Mouse (Mus musculus) spleen, embryonic (tissue): ENCODE data around the gene Ftsj3.
"Not testable (repeated sequence)": the region's sequence is repeated elsewhere in the genome, so short reads cannot be mapped to it uniquely, and the experiment has no call there.

Experiments used
- CTCF ChIA-PET: fragments of 350-600 bp; sonication (Branson Sonifier 250); formaldehyde crosslinking; loops from one replicate; lab custom pipeline; 2022; lab: Charles Lee

Ftsj3 gene

DNA sequence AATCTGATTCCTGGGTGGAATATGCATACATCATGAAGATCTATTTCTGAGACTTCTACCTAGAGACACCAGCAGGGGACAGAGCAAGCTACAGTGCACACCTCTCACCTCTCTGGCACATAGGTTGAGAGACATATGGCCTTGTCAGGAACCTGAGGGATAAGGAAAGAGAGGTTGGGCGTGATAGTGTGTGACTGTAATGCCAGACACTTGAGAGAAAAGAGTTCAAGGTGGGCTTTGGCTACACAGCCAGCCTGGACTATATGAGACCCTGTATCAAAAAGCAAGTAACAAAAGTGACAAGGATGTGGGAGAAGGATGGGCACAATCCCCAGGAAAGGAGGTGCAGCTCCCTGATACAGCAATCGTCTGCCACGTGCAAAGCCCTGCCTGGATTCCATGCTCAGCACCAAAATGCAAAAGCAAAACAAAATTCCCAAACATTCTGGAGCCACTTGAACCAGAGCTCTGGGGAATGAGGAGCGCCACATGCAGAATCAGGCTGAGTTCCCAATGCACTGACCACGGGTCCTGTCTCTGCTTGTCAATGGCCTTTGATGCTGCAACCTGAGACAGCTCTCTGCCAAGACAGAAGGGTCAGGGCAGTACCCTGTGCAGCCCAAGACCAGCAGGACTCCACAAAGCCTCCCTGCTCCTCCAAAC is 15.4 kb upstream of the Ftsj3 start:
- CTCF ChIA-PET: interaction anchor here (0.7 kb wide), 1 partner anchor 13 kb away, joined by 3 read pairs; no protein-coding TSS in a partner anchor

DNA sequence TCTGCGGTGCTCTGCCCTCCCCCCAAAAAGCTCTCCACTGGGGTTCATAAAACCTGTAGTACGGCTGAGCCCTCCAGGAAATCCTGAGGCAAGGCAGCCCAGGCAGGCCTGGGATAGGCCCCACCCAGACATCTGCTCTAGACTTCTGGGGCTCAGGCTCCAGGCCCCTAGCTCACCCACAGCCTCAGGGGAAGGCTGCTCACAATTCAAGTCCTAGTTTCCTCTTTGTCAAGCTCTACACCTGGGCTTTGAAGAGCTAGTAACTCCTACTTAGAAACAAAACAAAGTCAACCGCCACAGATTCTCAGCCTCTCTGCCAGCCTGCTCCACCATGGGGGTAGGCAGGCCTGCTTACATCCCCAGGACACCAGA is 13.2 kb upstream of the Ftsj3 start:
- CTCF ChIA-PET: no interaction called here

DNA sequence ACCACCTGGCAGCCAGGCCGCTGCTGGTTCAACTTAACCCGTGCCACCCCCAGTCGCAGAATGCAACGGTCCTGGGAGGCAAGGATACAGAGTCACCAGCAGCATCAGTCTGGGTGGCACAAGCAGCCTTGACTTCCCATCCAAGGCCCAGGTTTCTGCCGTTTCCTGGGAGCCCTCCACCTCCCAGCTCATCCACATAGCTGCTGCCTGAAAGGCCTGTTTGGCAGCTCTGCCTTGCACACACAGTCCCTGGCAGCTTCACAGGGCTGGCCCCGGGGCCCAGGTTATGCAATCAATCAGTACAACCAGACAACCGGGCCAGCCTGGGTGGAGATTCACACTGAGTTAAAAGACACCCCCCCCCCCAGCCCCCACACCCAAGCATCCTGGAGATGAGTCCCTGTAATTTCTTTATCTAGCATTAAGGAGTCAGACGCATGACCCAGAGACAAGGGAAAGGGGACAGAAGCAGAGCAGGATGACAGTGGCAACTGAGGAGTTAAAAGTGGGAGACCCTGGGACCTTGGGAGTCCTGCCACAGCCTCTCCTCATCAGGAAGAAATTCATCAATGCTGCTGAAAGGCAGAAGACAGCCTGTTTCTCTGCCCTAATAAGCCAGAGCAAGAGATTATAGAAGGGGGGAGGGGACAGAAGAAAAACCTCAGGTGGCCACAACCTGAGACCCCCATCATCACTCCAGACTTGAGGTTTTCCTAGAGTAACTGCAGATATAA is 12.6 kb upstream of the Ftsj3 start:
- CTCF ChIA-PET: interaction anchor here (0.6 to 0.7 kb wide), 3 partner anchors 31 to 75 kb away, joined by 4 to 8 read pairs (median 4); no protein-coding TSS in a partner anchor

DNA sequence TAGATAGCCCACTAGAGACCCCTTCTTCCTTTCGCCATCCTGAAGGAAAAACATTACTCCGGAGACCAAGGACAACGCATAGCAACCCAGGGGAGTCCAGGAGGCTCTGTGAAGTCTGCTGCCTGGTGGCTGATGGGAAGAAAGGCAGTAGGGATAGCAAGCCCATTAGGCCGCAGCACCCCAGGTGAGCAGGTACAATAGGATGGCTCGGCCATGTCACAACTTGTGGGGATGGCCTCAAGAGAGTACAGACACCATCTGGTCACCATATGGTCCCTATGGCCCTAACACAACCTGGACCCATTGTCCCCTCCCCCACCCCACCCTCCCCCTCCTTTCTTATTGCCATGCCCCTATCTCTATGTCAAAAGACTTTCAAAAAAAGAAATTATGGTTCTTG is 12.0 kb upstream of the Ftsj3 start:
- CTCF ChIA-PET: interaction anchor here (0.6 to 0.7 kb wide), 2 partner anchors 31 to 75 kb away, joined by 4 to 8 read pairs; no protein-coding TSS in a partner anchor

DNA sequence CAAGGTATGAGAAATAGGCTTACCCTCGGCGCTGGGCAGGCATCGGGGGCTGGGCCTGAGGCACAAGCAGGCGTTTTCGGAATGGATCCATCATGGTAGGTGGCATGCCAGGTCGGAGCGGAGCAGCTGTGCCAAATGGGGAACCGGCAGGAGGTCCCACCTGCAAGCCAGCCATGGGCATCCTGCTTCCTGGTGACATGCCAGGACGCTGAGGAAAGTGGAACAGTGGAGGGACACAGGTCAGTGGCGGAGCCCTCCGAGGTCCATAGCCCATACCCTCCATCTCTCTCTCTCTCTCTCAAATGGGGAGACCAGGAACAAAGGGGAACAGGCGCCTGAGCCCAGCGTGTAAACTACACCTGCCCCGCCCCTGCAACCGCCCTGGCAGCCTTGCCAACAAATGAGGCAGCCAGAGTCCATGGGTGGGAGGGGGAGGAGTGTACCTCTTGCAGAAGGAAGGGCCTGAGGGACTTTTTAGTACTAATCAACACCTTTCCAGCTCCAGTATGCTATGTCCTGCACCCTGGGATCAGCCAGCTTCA is 11.5 kb upstream of the Ftsj3 start:
- CTCF ChIA-PET: no interaction called here

DNA sequence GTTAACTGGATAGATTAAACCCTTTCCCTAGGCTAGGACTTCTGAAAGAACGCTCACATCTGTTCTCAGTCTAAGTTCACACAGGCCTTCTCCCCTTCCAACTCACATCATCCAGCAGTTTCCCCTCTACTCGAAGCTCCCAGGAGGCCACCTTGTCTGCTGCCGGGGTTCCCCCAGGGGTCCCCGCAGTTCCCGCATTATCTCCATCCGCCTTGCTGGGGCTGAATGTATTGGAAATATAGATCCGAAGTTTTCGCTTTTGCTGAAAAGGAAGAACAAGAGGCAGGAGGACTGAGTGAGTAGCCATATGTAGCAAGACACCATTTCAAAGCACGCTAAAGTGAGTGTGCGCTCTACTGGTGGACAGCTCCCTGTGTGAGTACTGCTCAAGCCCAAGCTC is 10.6 kb upstream of the Ftsj3 start:
- CTCF ChIA-PET: no interaction called here

DNA sequence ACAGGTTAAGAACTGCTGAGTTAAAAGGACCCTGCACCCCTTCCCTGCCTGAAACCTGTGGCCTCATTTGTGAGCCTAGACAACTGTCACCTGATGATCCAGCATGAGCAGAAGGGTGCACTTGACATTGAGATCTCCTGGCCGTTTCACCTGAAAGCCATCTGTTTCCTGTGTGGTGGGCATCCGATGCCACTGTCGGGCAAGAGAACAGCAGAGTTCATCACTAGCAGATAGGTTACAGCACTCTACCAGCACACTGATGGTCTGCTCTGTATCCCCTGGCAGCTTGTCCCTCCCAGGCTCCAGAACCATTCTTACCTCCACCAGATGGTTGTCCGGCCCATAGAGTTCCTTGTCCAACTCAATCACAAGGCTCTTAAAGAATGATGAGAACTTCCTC is 9.7 kb upstream of the Ftsj3 start:
- CTCF ChIA-PET: no interaction called here

DNA sequence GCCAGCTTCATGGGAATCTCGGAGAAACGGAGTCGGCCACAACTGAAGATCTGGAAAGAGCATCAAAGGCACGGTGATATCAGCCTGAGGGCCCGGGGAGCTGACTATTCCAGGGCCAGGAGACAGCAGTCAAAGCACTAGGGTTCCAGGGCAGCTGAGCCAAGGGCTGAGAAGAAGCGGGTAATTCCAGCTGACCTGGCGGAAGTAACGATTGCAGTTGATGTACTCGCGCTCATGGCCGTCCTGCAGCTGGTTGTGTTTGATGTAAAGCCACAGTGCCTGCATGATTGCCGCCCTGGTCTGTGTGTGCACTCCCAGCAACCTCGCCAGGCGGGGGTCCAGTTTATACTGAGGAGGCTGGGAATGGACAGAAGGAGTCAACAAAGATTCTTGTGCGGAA is 9.1 kb upstream of the Ftsj3 start:
- CTCF ChIA-PET: no interaction called here

DNA sequence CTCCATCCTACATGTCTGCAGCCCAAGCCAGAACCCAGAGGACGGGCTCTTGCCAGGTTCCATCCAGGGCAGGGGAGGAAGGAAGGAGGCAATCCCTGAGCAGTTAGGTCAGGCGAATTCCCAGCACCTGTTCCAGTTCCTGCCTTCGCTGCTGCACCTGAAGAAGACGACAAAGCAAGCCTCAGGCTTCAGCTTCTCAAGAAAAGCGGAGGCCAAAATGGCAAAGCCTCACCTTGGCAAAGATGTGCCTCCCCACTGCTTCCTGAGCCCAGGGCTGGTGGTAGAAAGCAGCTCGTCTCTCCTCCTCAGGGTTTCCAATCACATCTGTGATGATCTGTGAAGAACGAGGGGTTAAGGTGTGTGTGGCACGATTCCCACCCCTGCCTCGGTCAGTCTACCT is 8.1 kb upstream of the Ftsj3 start:
- CTCF ChIA-PET: interaction anchor here (0.6 kb wide), 1 partner anchor 884 kb away, joined by 6 read pairs; no protein-coding TSS in a partner anchor

DNA sequence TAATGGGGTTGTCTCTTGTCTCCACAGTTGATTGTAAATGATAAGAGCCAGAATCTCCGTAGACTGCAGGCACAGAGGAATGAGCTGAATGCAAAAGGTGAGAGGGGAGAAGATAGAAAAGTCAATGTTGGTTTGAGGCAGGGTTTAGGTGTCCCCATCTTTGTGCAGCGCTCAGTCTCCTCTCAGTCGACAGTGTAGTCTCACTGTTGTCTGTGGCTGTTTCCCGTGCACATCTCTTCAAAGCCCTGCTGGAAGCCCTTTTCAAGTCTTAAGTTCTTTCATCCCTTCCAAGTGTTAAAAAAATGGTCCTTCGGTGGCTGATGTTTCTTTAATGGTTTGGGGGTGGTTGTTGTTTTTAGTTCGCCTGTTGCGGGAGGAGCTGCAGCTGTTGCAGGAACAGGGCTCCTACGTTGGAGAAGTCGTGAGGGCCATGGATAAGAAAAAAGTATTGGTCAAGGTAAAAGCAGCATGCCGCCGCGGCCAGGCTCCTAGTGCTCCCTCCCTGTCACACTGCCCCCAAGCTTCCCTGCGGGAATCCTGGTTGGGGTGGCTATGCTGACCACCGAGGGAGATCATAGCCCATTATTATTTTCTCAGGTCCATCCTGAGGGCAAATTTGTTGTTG is 5.1 kb upstream of the Ftsj3 start:
- CTCF ChIA-PET: no interaction called here

DNA sequence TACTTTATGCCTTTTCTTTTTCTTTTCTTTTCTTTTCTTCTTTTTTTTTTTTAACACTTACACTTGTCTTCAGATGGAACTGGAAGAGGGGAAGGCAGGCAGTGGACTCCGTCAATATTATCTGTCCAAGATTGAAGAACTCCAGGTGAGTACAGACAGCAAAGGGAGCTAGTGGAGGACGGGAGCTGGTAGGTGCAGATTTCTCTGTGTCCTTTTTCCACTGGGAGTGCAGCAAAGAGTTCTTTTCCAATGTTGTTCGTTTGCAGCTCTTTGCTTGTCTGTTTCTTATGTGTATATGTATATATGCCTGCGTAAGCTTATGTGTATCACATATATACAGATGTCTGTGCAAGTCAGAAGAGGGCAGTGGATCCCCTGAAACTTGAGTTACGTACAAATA is 896 bp upstream of the Ftsj3 start:
- CTCF ChIA-PET: no interaction called here

DNA sequence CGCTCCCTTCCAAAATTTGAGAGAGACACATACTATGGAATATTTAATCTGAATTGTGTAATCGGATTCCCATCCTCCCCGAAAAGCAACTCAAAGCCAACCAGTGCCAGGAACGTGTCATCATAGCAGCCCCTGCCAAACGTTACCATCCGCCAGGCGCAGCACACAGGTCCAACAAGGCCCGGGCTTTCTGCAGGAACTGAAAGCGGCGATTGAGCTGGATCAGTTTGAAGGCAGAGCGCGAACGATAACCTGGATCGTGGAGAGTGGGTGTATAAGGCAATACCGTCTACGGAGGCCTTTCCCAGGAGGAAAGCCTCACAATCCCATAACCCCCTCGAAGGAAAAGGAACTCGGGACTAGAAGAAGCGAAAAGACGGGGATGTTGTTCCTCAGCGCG is 705 bp downstream of the Ftsj3 start:
- CTCF ChIA-PET: no interaction called here

DNA sequence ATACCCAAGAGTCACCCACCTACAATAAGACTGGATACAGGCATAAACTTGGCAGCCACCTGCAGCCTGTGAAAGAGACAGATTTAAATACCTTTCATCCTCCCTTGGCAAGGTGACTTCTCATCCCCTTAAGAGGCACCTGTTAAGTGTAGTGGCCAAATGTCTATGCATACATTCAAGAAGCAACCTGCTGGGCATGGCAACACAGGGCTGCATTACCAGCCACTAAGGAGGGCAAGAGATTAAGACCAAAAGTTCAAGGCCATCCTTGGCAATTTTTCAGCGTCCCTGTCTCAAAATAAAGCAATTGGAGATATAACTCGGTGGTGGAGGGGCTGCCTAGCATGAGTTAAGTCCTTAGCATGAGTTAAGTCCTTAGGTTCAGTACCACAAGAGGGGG is 1.1 kb downstream of the Ftsj3 start:
- CTCF ChIA-PET: no interaction called here

DNA sequence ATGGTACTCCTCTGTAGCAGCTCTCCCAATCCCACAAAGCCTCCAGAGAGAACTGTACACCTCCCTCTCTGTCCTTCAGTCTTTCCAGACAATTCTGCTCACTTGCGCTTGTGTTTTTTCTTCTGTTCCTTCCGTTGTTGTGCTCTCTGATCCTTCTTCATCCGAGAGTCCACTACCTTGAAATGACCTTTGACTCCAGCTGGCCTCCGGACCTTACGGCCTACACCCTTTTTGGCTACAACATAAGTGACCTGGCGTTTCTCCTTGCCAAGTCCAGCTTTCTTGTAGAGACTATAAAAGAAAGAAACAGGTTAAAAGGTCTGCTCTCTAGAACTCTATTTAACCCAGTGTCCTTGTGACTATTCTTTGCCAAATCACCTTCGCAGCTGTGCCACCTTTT is 6.6 kb downstream of the Ftsj3 start:
- CTCF ChIA-PET: no interaction called here

DNA sequence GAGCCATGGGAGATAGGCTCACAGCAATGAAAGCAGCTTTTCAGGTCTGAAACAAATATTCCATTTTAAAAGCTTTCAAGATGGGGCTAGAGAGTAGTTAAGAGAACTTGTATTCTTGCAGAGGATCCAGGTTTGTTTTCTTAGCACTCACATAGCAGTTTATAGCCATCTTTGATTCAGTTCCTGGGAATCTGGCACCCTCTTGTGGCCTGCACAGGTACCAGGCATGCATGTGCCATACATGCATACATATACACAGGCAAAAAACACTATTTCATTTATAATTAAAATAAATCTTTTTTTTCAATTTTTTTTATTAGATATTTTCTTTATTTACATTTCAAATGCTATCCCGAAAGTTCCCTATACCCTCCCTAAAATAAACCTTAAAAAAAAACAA is 9.0 kb downstream of the Ftsj3 start:
- CTCF ChIA-PET: interaction anchor here (0.7 to 1.2 kb wide), 2 partner anchors 8 to 125 kb away, joined by 3 to 7 read pairs; no protein-coding TSS in a partner anchor

DNA sequence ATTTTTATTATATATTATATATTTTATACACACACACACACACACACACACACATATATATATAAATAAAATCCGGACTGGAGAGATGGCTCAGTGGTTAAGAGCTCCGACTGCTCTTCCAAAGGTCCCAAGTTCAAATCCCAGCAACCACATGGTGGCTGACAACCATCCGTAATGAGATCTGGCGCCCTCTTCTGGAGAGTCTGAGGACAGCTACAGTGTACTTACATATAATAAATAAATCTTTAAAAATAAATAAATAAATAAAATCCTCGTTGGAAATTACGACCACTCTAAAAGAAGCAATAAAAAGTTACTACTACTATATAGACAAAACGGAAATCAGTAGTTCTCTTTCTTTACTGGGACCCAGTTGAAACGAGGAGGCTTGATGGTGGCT is 21.9 kb downstream of the Ftsj3 start:
- CTCF ChIA-PET: not testable (repeated sequence)

DNA sequence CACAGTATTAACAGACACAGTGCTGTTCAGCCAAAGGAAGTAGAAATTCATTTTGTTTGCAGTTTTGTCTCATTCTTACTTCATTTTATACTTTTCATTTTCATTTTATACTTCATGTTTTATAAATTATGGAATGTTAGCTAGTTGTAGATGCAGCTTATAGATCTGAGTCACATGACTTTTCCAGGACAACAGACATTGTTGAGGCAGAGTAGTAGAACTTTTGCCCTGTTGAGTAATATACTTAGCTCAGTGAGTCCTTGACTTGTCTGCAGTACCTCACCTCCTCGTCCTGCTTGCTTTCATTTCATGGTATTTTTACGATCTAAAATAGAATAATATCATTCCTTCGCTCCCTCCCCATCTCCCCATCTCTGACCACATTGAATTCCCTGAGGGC is 35.3 kb downstream of the Ftsj3 start:
- CTCF ChIA-PET: no interaction called here

DNA sequence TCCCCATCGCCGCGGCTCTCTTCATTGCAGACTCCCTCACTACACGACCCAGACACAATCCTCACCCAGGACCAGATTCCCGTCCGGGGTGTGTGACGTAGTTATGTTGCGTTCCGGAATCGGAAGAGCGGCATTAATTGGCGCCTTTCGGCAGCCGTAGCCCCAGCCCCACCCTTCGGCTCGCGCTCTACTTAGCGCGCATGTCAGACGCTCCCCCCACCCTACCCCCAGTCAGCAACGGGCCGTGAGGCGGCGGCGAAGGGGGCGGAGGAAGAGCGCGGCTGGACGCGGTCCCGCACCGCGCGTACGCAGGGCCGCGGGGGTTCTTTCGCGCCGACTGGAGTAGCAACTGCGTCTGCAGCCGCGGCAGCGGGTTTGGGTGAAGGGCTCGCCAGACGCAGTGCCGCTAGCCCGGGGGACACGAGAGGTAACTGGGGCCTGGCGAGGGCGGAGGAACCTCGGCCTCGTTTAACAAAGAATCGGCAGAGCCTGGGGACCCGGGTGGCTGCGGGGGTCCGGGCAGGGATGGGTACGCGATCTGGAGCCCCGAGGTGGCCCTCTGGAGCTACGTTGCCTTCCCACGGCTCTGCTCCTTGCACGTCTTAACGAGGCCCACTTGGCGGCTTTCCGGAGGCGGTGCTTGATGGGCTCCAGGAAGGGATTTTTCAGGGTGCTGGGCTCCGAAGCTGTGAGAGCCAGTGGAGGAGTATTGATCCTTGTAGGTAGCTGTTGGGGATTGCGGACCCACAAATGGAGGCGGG is 39.0 kb downstream of the Ftsj3 start, which contains the start of gene Ddx42:
Gene Ddx42, plus strand, starts transcription at position 197 of the 761 bp plus-strand sequence.
- CTCF ChIA-PET: interaction anchor here (0.6 kb wide), 1 partner anchor 904 kb away, joined by 4 read pairs; no protein-coding TSS in a partner anchor

DNA sequence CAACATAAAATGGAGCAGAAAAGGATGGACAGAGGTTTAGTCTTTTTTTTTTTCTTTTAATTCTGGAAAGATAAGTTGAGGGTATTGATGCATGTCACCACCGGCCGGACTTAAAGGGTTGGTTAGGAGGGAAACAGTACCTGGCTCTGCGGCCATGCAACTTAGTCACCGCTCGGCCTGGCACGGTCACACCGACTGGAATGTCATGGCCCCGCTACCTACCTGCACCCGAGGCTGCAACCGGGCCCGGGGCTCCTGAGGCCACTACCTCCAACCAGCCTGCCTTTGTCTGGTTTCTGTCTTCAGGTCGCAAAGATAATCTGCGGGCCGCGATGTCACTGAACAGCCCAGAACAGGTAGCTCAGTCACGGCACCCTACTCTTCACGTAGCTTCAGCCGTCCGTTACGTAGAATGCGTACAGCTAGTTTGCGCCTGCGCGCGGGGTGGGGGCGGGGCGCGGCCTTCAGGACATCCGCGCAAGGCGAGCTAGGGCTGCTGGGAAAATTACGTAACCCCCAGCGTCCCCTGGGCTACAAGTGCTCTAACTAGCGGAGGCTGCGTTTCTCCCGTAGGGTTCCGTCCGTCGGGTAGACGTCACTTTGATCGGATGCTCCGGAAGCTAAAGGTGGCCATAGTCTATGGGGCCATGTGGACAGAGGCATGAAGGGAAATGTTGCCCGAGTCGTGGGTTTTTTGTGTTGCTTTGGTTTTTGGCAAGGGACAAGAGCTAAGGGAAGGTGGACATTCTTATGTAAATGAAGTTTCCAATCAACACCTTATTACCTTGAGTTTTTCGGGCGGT is 39.8 kb downstream of the Ftsj3 start, which contains the start of gene Ccdc47:
Gene Ccdc47, minus strand, starts transcription at position 418 of the 803 bp plus-strand sequence.
- CTCF ChIA-PET: interaction anchor here (0.6 kb wide), 1 partner anchor 905 kb away, joined by 4 read pairs; no protein-coding TSS in a partner anchor

DNA sequence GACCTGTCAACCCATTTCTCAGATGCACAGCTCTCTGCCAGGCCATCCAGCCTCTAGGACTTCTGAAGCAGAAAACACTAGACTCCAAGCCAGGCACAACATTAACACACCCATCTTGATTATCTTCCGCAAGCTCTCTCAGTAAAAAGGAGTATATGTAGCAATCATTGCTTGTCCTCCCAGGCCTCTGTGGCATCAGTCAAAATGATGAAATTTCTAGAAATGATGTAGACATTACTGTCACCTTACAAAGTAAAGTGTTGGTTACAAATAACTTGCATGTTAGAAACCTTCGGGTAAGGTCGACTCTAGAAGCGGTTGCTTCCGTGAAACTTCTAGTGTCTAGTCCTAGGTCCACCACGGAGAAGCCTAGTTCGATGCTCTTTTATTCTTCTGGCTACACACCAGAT is 40.4 kb downstream of the Ftsj3 start:
- CTCF ChIA-PET: interaction anchor here (0.6 kb wide), 1 partner anchor 798 kb away, joined by 3 read pairs; no protein-coding TSS in a partner anchor
